In genomic region chr6:120736566-120736965, GRCm38 (mm10) we compare ENCODE assay signal across 10 mouse cellular contexts. TPM values are rescaled to one million over a fixed set of nuclear protein-coding genes. Genes with fewer than 3 reads are reported as not detected.
A peak's percentile ranks its signal among the peaks of the same experiment; 100 is the strongest.
DNase-seq lines count a peak whose midpoint lies in the region; ATAC-seq lines count a peak whose summit lies in the region.
"Had no signal": no experiment of that assay in that cellular context is flagged by ENCODE, and none has a peak within 500 bp of the region (broad histone marks: within the 10 kb centered on the region; RNA-seq: fewer than 3 reads in every experiment).

No protein-coding gene starts in this region.

- no peaks in the 10 kb centered on the region for H3K36me3 ChIP-seq in hindbrain, embryonic 11.5 days (ENCODE audit: control insufficient read depth, insufficient read depth, low read length)
- peaks cover 65% of the 10 kb centered on the region for H3K36me3 ChIP-seq in hindbrain, embryonic 10.5 days
- H3K36me3 ChIP-seq in forebrain, embryonic 16.5 days (ENCODE audit: control insufficient read depth, insufficient read depth): peaks cover 10% of the 10 kb centered on the region; the same call in 1 of the 2 replicates
- H3K36me3 ChIP-seq in midbrain, embryonic 15.5 days (replicated peaks): no peaks in the 10 kb centered on the region

- no peak overlapping the region for H3K4me2 ChIP-seq in hindbrain, embryonic 11.5 days (replicated peaks; ENCODE audit: low read depth, low read length)
- H3K4me2 ChIP-seq in forebrain, embryonic 16.5 days (ENCODE audit: low read length): no peak overlapping the region
- H3K4me2 ChIP-seq in midbrain, embryonic 15.5 days: no peak overlapping the region
- H3K4me2 ChIP-seq: embryonic facial prominence, embryonic 12.5 days; liver, embryonic 15.5 days had no signal

- no peaks in the 10 kb centered on the region for H3K27me3 ChIP-seq in hindbrain, embryonic 11.5 days (ENCODE audit: control insufficient read depth, insufficient read depth, low read length)
- no peaks in the 10 kb centered on the region for H3K27me3 ChIP-seq in hindbrain, embryonic 10.5 days (ENCODE audit: insufficient read depth, poor library complexity, severe bottlenecking)
- H3K27me3 ChIP-seq in forebrain, embryonic 16.5 days (replicated peaks; ENCODE audit: control insufficient read depth, insufficient read depth, low read length): no peaks in the 10 kb centered on the region
- H3K27me3 ChIP-seq in midbrain, embryonic 15.5 days (replicated peaks): no peaks in the 10 kb centered on the region
- H3K27me3 ChIP-seq: embryonic facial prominence, embryonic 12.5 days; liver, embryonic 15.5 days had no signal

- peak; percentile 59; the same call in 1 of the 2 replicates for ATAC-seq in hindbrain, embryonic 11.5 days (ENCODE audit: low FRiP score)
- ATAC-seq in CD4-positive, CD25-positive, alpha-beta regulatory T cell, adult 4 months: peak; percentile 77
- peak; percentile 90 for ATAC-seq in forebrain, embryonic 16.5 days
- peak; percentile 94 for ATAC-seq in midbrain, embryonic 15.5 days (replicated peaks)

- H3K27ac ChIP-seq in hindbrain, embryonic 11.5 days (ENCODE audit: low read depth, low read length): no peak overlapping the region
- H3K27ac ChIP-seq in hindbrain, embryonic 10.5 days: no peak overlapping the region
- H3K27ac ChIP-seq in forebrain, embryonic 16.5 days (ENCODE audit: low read length): no peak overlapping the region
- no peak overlapping the region for H3K27ac ChIP-seq in midbrain, embryonic 15.5 days
- H3K27ac ChIP-seq: embryonic facial prominence, embryonic 12.5 days; liver, embryonic 15.5 days had no signal

- H3K4me1 ChIP-seq in hindbrain, embryonic 11.5 days (replicated peaks; ENCODE audit: control insufficient read depth, insufficient read depth, low read length): no peaks in the 10 kb centered on the region
- H3K4me1 ChIP-seq in hindbrain, embryonic 10.5 days (replicated peaks): no peaks in the 10 kb centered on the region
- no peaks in the 10 kb centered on the region for H3K4me1 ChIP-seq in forebrain, embryonic 16.5 days (replicated peaks; ENCODE audit: control insufficient read depth, insufficient read depth, low read length)
- H3K4me1 ChIP-seq in midbrain, embryonic 15.5 days: no peaks in the 10 kb centered on the region
- H3K4me1 ChIP-seq: embryonic facial prominence, embryonic 12.5 days had no signal

- H3K9me3 ChIP-seq in hindbrain, embryonic 11.5 days (ENCODE audit: control insufficient read depth, low read length): no peaks in the 10 kb centered on the region
- no peaks in the 10 kb centered on the region for H3K9me3 ChIP-seq in hindbrain, embryonic 10.5 days
- H3K9me3 ChIP-seq in forebrain, embryonic 16.5 days (ENCODE audit: control insufficient read depth, low read length): no peaks in the 10 kb centered on the region
- no peaks in the 10 kb centered on the region for H3K9me3 ChIP-seq in midbrain, embryonic 15.5 days
- H3K9me3 ChIP-seq: embryonic facial prominence, embryonic 12.5 days; liver, embryonic 15.5 days had no signal

- WGBS in hindbrain, embryonic 11.5 days: 91% methylated on average over 3 of the region's 3 CpGs
- WGBS in hindbrain, embryonic 10.5 days: 84% methylated on average over 3 of the region's 3 CpGs
- WGBS in forebrain, embryonic 16.5 days: 78% methylated on average over 3 of the region's 3 CpGs
- 80% methylated on average over 3 of the region's 3 CpGs for WGBS in midbrain, embryonic 15.5 days

- no peak overlapping the region for H3K9ac ChIP-seq in hindbrain, embryonic 11.5 days (ENCODE audit: low read depth, low read length)
- H3K9ac ChIP-seq in forebrain, embryonic 16.5 days (replicated peaks; ENCODE audit: low read depth, low read length): no peak overlapping the region
- no peak overlapping the region for H3K9ac ChIP-seq in midbrain, embryonic 15.5 days
- H3K9ac ChIP-seq: embryonic facial prominence, embryonic 12.5 days; liver, embryonic 15.5 days had no signal

- H3K4me3 ChIP-seq in hindbrain, embryonic 11.5 days (ENCODE audit: low read depth, low read length): no peak overlapping the region
- H3K4me3 ChIP-seq in hindbrain, embryonic 10.5 days: no peak overlapping the region
- H3K4me3 ChIP-seq in forebrain, embryonic 16.5 days (replicated peaks; ENCODE audit: low read length): no peak overlapping the region
- no peak overlapping the region for H3K4me3 ChIP-seq in midbrain, embryonic 15.5 days
- H3K4me3 ChIP-seq: embryonic facial prominence, embryonic 12.5 days; liver, embryonic 15.5 days had no signal

- DNase-seq in hindbrain, embryonic 11.5 days (ENCODE audit: low spot score): peak; percentile 58
- no peak for DNase-seq in hindbrain, embryonic 10.5 days (ENCODE audit: low spot score)
- peak; percentile 34 for DNase-seq in c-Kit-negative CD71-positive TER-119-positive erythroid progenitor cells, embryonic 14.5 days (ENCODE audit: low read depth, low spot score)
- peak; percentile 37 to 59 for DNase-seq in kidney, postnatal 36 days
- no peak for DNase-seq in urinary bladder, postnatal 10 days (ENCODE audit: low spot score)

RNA-seq across cellular contexts. Expression of gene Slc25a18, which starts 36.8 kb away (rescaled TPM):
- 2.2 and 2.3 TPM in 2 replicates for polyA plus RNA-seq in hindbrain, embryonic 11.5 days (2014; fragmentation: Nextera tagmentation; extraction: Ambion mirVana)
- 0.25 and 1.4 TPM in 2 replicates for polyA plus RNA-seq in hindbrain, embryonic 10.5 days (2016; fragmentation: Nextera tagmentation; extraction: Ambion mirVana)
- polyA plus RNA-seq in CD4-positive, CD25-positive, alpha-beta regulatory T cell, adult 4 months (2017; shearing (Covaris generic)): under 1 TPM in 1 of 2 experiments, not detected in 1; 0.34 TPM
- polyA plus RNA-seq in forebrain, embryonic 16.5 days (2015; fragmentation: Nextera tagmentation; extraction: Ambion mirVana): 1.4 and 3.5 TPM in 2 replicates
- 9.8 and 12.5 TPM in 2 replicates for polyA plus RNA-seq in midbrain, embryonic 15.5 days (2015; fragmentation: Nextera tagmentation; extraction: Ambion mirVana)

Comparison
In these comparisons a context has a peak if more than half of its experiments do, and no peak if none do; other contexts are left out.
1. DNase-seq: peak in hindbrain, embryonic 11.5 days (single experiment), c-Kit-negative CD71-positive TER-119-positive erythroid progenitor cells, embryonic 14.5 days (single experiment) and kidney, postnatal 36 days (2 of 2); none in hindbrain, embryonic 10.5 days (single experiment) and urinary bladder, postnatal 10 days (single experiment).
2. Peak in every context shown above with its lines, with median percentiles within 50 percentile points of each other: ATAC-seq.